8 mouse cellular contexts compared by ENCODE assay signal in genomic region chr5:37290983-37291382, GRCm38 (mm10). TPM values are rescaled to one million over a fixed set of nuclear protein-coding genes. Genes with fewer than 3 reads are reported as not detected.
A peak's percentile ranks its signal among the peaks of the same experiment; 100 is the strongest.
DNase-seq lines count a peak whose midpoint lies in the region; ATAC-seq and TF ChIP-seq lines count a peak whose summit lies in the region.

No protein-coding gene starts in this region.

- DNase-seq in kidney, postnatal 0 days (ENCODE audit: low spot score) = no peak
- peak; percentile 13 to 19 for DNase-seq in B cell, adult 2 months
- DNase-seq in NIH3T3 (ENCODE audit: low read depth) = peak; percentile 22
- DNase-seq in embryonic facial prominence, embryonic 11.5 days (ENCODE audit: low spot score) = peak; percentile 13
- no peak for DNase-seq in heart, postnatal 25 days (ENCODE audit: low spot score)
- DNase-seq in urinary bladder, postnatal 25 days (ENCODE audit: low spot score) = no peak
- no peak for DNase-seq in spleen, postnatal 10 days (ENCODE audit: low spot score in 2 of 2)

- intact Hi-C loops in heart, postnatal 25 days (cut with DNase I) = loop anchor here (10.0 kb wide), 1 partner anchor 804 kb away; no protein-coding TSS in a partner anchor

- H3K4me3 ChIP-seq in kidney, postnatal 0 days (replicated peaks; ENCODE audit: low read depth, low read length) = no peak overlapping the region
- no peak overlapping the region for H3K4me3 ChIP-seq in kidney, embryonic 15.5 days (replicated peaks)
- no peak overlapping the region for H3K4me3 ChIP-seq in embryonic facial prominence, embryonic 11.5 days (ENCODE audit: low read depth, low read length)

- WGBS in kidney, postnatal 0 days = 64% methylated on average over 9 of the region's 9 CpGs
- WGBS in kidney, embryonic 15.5 days = 77% methylated on average over 9 of the region's 9 CpGs
- WGBS in embryonic facial prominence, embryonic 11.5 days = 72% methylated on average over 9 of the region's 9 CpGs

- H3K4me1 ChIP-seq in kidney, postnatal 0 days (replicated peaks; ENCODE audit: insufficient read depth, low read length) = no peaks in the 10 kb centered on the region
- no peaks in the 10 kb centered on the region for H3K4me1 ChIP-seq in kidney, embryonic 15.5 days
- no peaks in the 10 kb centered on the region for H3K4me1 ChIP-seq in embryonic facial prominence, embryonic 11.5 days (ENCODE audit: control insufficient read depth, insufficient read depth, low read length)

- H3K36me3 ChIP-seq in kidney, postnatal 0 days (ENCODE audit: insufficient read depth, low read length) = no peaks in the 10 kb centered on the region
- H3K36me3 ChIP-seq in kidney, embryonic 15.5 days = no peaks in the 10 kb centered on the region
- no peaks in the 10 kb centered on the region for H3K36me3 ChIP-seq in embryonic facial prominence, embryonic 11.5 days (replicated peaks; ENCODE audit: control insufficient read depth, insufficient read depth, low read depth, low read length)

- no peaks in the 10 kb centered on the region for H3K27me3 ChIP-seq in kidney, postnatal 0 days (ENCODE audit: insufficient read depth, low read length)
- H3K27me3 ChIP-seq in kidney, embryonic 15.5 days = no peaks in the 10 kb centered on the region
- H3K27me3 ChIP-seq in embryonic facial prominence, embryonic 11.5 days (ENCODE audit: control insufficient read depth, insufficient read depth, low read length) = no peaks in the 10 kb centered on the region

- no peaks in the 10 kb centered on the region for H3K9me3 ChIP-seq in kidney, postnatal 0 days (replicated peaks; ENCODE audit: low read length)
- no peaks in the 10 kb centered on the region for H3K9me3 ChIP-seq in kidney, embryonic 15.5 days (replicated peaks)
- H3K9me3 ChIP-seq in embryonic facial prominence, embryonic 11.5 days (replicated peaks; ENCODE audit: control insufficient read depth, low read length) = no peaks in the 10 kb centered on the region

- no peak overlapping the region for H3K4me2 ChIP-seq in kidney, postnatal 0 days (ENCODE audit: low read length)
- no peak overlapping the region for H3K4me2 ChIP-seq in kidney, embryonic 15.5 days
- no peak overlapping the region for H3K4me2 ChIP-seq in embryonic facial prominence, embryonic 11.5 days (ENCODE audit: low read depth, low read length)

- peak; percentile 61 for TF ChIP-seq CTCF in kidney, postnatal 0 days (IDR thresholded peaks at IDR 0.05; ENCODE audit: low read depth)

- no peak for ATAC-seq in kidney, postnatal 0 days (replicated peaks; ENCODE audit: low FRiP score, low read depth)
- no peak for ATAC-seq in kidney, embryonic 15.5 days (replicated peaks; ENCODE audit: low FRiP score)
- no peak for ATAC-seq in embryonic facial prominence, embryonic 11.5 days (replicated peaks; ENCODE audit: insufficient number of reproducible peaks, low FRiP score, low TSS enrichment, low read depth)

- H3K27ac ChIP-seq in kidney, postnatal 0 days = no peak overlapping the region
- H3K27ac ChIP-seq in kidney, embryonic 15.5 days = no peak overlapping the region
- H3K27ac ChIP-seq in embryonic facial prominence, embryonic 11.5 days (replicated peaks; ENCODE audit: low read depth, low read length) = no peak overlapping the region

- no peak overlapping the region for H3K9ac ChIP-seq in kidney, postnatal 0 days (ENCODE audit: low read depth, low read length)
- no peak overlapping the region for H3K9ac ChIP-seq in kidney, embryonic 15.5 days
- H3K9ac ChIP-seq in embryonic facial prominence, embryonic 11.5 days (replicated peaks; ENCODE audit: low read length) = no peak overlapping the region

RNA-seq across cellular contexts. Expression of gene Evc, which starts 45.7 kb away (rescaled TPM):
- polyA plus RNA-seq in kidney, postnatal 0 days (2015; fragmentation: Nextera tagmentation; extraction: Ambion mirVana) = 13.8 and 15.9 TPM in 2 replicates
- polyA plus RNA-seq in kidney, embryonic 15.5 days (2015; fragmentation: Nextera tagmentation; extraction: Ambion mirVana) = 21.9 and 24.4 TPM in 2 replicates
- 15.7 and 17.7 TPM in 2 replicates for polyA plus RNA-seq in embryonic facial prominence, embryonic 11.5 days (2014; fragmentation: Nextera tagmentation; extraction: Ambion mirVana)
- 1 to 10 TPM; 3.8 to 5.8 TPM for total RNA-seq in heart, postnatal 25 days (2021)

RNA-seq across cellular contexts. Expression of gene Evc2, which starts 47.3 kb away (rescaled TPM):
- 16.3 and 17.7 TPM in 2 replicates for polyA plus RNA-seq in kidney, postnatal 0 days (2015; fragmentation: Nextera tagmentation; extraction: Ambion mirVana)
- 22.5 and 22.8 TPM in 2 replicates for polyA plus RNA-seq in kidney, embryonic 15.5 days (2015; fragmentation: Nextera tagmentation; extraction: Ambion mirVana)
- 14.0 and 16.0 TPM in 2 replicates for polyA plus RNA-seq in embryonic facial prominence, embryonic 11.5 days (2014; fragmentation: Nextera tagmentation; extraction: Ambion mirVana)
- 1 to 10 TPM; 3.6 to 3.9 TPM for total RNA-seq in heart, postnatal 25 days (2021)

RNA-seq across cellular contexts. Expression of gene Crmp1, which starts 49.2 kb away (rescaled TPM):
- 2.6 and 2.8 TPM in 2 replicates for polyA plus RNA-seq in kidney, postnatal 0 days (2015; fragmentation: Nextera tagmentation; extraction: Ambion mirVana)
- 11.7 and 18.2 TPM in 2 replicates for polyA plus RNA-seq in kidney, embryonic 15.5 days (2015; fragmentation: Nextera tagmentation; extraction: Ambion mirVana)
- polyA plus RNA-seq in embryonic facial prominence, embryonic 11.5 days (2014; fragmentation: Nextera tagmentation; extraction: Ambion mirVana) = 82.9 and 96.6 TPM in 2 replicates
- 1 to 10 TPM; 1.2 to 1.3 TPM for total RNA-seq in heart, postnatal 25 days (2021)

Comparison
In these comparisons a context has a peak if more than half of its experiments do, and no peak if none do; other contexts are left out.
1. DNase-seq: peak in B cell, adult 2 months (2 of 2), NIH3T3 (single experiment) and embryonic facial prominence, embryonic 11.5 days (single experiment); none in kidney, postnatal 0 days (single experiment), heart, postnatal 25 days (single experiment), urinary bladder, postnatal 25 days (single experiment) and spleen, postnatal 10 days (0 of 2).